Mouse (Mus musculus): Measurements from ENCODE around the gene Cped1. TPM values are rescaled to one million over a fixed set of nuclear protein-coding genes. Genes with fewer than 3 reads are reported as not detected.

Cped1 gene
- polyA plus RNA-seq, 2 experiments = 1.8 to 2.5 TPM

- no peaks in the 10 kb centered on the region for H3K36me3 ChIP-seq (replicated peaks; ENCODE audit: control insufficient read depth, insufficient read depth, low read depth)
- no peak for ATAC-seq (ENCODE audit: insufficient read depth)
- TF ChIP-seq CTCF (IDR thresholded peaks at IDR 0.05; ENCODE audit: low read depth) (no peak), EP300 (IDR thresholded peaks at IDR 0.05; ENCODE audit: low read depth) (no peak)
- no peaks in the 10 kb centered on the region for H3K9me3 ChIP-seq (ENCODE audit: control insufficient read depth, low read length)
- DNase-seq (ENCODE audit: low read depth in 3 of 3, low spot score in 3 of 3) = no peak
- no peaks in the 10 kb centered on the region for H3K4me1 ChIP-seq (replicated peaks; ENCODE audit: control insufficient read depth in 2 of 2, insufficient read depth in 2 of 2, low read length in 1 of 2)
- H3K9ac ChIP-seq (replicated peaks) = no peak overlapping the region
- H3K27ac ChIP-seq = no peak overlapping the region
- no peaks in the 10 kb centered on the region for H3K27me3 ChIP-seq (ENCODE audit: control insufficient read depth, insufficient read depth, low read length)
- H3K4me2 ChIP-seq (ENCODE audit: low read depth) = no peak overlapping the region
- no peak overlapping the region for H3K4me3 ChIP-seq (ENCODE audit: insufficient read depth in 1 of 2, low read depth in 2 of 2, low read length in 2 of 2)
- 73% methylated on average over 8 of the region's 8 CpGs for WGBS (ENCODE audit: insufficient replicate concordance)
Measured at GRCm38 (mm10) chr6:22221134-22221533, 235.4 kb downstream of the Cped1 start.

- WGBS (ENCODE audit: insufficient replicate concordance) = 35% methylated on average over 4 of the region's 4 CpGs
- H3K27ac ChIP-seq = no peak overlapping the region
- no peak for DNase-seq (ENCODE audit: low read depth in 3 of 3, low spot score in 3 of 3)
- H3K36me3 ChIP-seq (replicated peaks; ENCODE audit: control insufficient read depth, insufficient read depth, low read depth) = no peaks in the 10 kb centered on the region
- H3K9ac ChIP-seq (replicated peaks) = no peak overlapping the region
- no peak for ATAC-seq (ENCODE audit: insufficient read depth)
- no peak for TF ChIP-seq EP300 (IDR thresholded peaks at IDR 0.05; ENCODE audit: low read depth)
- TF ChIP-seq CTCF (IDR thresholded peaks at IDR 0.05; ENCODE audit: low read depth) = no peak
- H3K4me3 ChIP-seq (ENCODE audit: insufficient read depth in 1 of 2, low read depth in 2 of 2, low read length in 2 of 2) = no peak overlapping the region
- H3K4me2 ChIP-seq (ENCODE audit: low read depth) = no peak overlapping the region
- no peaks in the 10 kb centered on the region for H3K9me3 ChIP-seq (ENCODE audit: control insufficient read depth, low read length)
- no peaks in the 10 kb centered on the region for H3K27me3 ChIP-seq (ENCODE audit: control insufficient read depth, insufficient read depth, low read length)
- no peaks in the 10 kb centered on the region for H3K4me1 ChIP-seq (replicated peaks; ENCODE audit: control insufficient read depth in 2 of 2, insufficient read depth in 2 of 2, low read length in 1 of 2)
Measured at GRCm38 (mm10) chr6:22222087-22222486, 236.4 kb downstream of the Cped1 start.

- no peaks in the 10 kb centered on the region for H3K36me3 ChIP-seq (replicated peaks; ENCODE audit: control insufficient read depth, insufficient read depth, low read depth)
- H3K4me3 ChIP-seq (ENCODE audit: insufficient read depth in 1 of 2, low read depth in 2 of 2, low read length in 2 of 2) = no peak overlapping the region
- no peaks in the 10 kb centered on the region for H3K27me3 ChIP-seq (ENCODE audit: control insufficient read depth, insufficient read depth, low read length)
- no peaks in the 10 kb centered on the region for H3K4me1 ChIP-seq (replicated peaks; ENCODE audit: control insufficient read depth in 2 of 2, insufficient read depth in 2 of 2, low read length in 1 of 2)
- WGBS (ENCODE audit: insufficient replicate concordance) = 75% methylated on average over 8 of the region's 8 CpGs
- no peak overlapping the region for H3K27ac ChIP-seq
- H3K9ac ChIP-seq (replicated peaks) = no peak overlapping the region
- H3K9me3 ChIP-seq (ENCODE audit: control insufficient read depth, low read length) = no peaks in the 10 kb centered on the region
- no peak for ATAC-seq (ENCODE audit: insufficient read depth)
- DNase-seq (ENCODE audit: low read depth in 3 of 3, low spot score in 3 of 3) = no peak
- H3K4me2 ChIP-seq (ENCODE audit: low read depth) = no peak overlapping the region
- no peak for TF ChIP-seq EP300 (IDR thresholded peaks at IDR 0.05; ENCODE audit: low read depth)
- no peak for TF ChIP-seq CTCF (IDR thresholded peaks at IDR 0.05; ENCODE audit: low read depth)
Measured at GRCm38 (mm10) chr6:22222947-22223346, 237.2 kb downstream of the Cped1 start.

DNA sequence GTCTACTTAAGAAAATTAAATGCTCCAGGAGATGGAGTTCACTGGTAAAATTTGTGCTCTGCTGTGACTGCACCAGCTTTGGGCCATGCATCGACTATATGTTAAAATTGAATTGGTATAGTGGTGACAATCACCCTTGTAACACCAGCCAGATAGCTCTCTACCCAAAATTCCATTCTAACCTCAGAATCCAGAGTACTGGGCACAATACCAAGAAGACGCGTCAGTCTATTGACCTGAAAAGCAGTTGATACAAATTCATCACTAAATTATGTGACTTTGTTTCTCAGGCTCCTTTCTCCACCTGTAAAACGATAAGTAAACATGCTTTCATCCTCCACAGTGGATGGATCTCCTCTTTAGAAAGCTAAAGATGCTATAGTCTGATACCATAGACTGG, 238.6 kb downstream of the Cped1 start:
- 62% methylated on average over 4 of the region's 4 CpGs for WGBS (ENCODE audit: insufficient replicate concordance)
- H3K9me3 ChIP-seq (ENCODE audit: control insufficient read depth, low read length) = no peaks in the 10 kb centered on the region
- ATAC-seq (ENCODE audit: insufficient read depth) (no peak), DNase-seq (ENCODE audit: low read depth in 3 of 3, low spot score in 3 of 3) (no peak)
- H3K4me1 ChIP-seq (replicated peaks; ENCODE audit: control insufficient read depth in 2 of 2, insufficient read depth in 2 of 2, low read length in 1 of 2) = no peaks in the 10 kb centered on the region
- H3K4me2 ChIP-seq (ENCODE audit: low read depth) = no peak overlapping the region
- no peaks in the 10 kb centered on the region for H3K27me3 ChIP-seq (ENCODE audit: control insufficient read depth, insufficient read depth, low read length)
- H3K9ac ChIP-seq (replicated peaks) = no peak overlapping the region
- no peaks in the 10 kb centered on the region for H3K36me3 ChIP-seq (replicated peaks; ENCODE audit: control insufficient read depth, insufficient read depth, low read depth)
- no peak for TF ChIP-seq EP300 (IDR thresholded peaks at IDR 0.05; ENCODE audit: low read depth)
- no peak for TF ChIP-seq CTCF (IDR thresholded peaks at IDR 0.05; ENCODE audit: low read depth)
- no peak overlapping the region for H3K4me3 ChIP-seq (ENCODE audit: insufficient read depth in 1 of 2, low read depth in 2 of 2, low read length in 2 of 2)
- H3K27ac ChIP-seq = no peak overlapping the region

DNA sequence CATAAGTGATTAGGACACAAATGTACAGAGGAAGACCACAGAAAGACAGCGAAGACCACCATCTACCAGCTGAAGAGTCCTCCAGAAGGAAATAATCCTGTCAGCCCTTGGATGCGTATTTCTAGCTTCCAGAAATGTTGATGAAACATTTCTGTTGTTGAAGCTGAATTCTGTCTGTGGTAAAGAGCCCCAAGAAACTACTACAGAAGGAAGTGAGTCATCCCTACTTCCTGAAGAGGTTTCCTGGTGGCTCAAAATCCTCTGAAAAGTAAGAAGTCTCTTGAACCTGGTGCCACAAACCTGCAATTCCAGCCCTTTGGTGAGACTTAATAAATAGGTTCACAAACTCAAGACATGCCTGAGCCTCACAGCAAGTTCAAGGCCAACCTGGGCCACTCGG, 245.5 kb downstream of the Cped1 start:
- Histone ChIP-seq H3K36me3 (replicated peaks; ENCODE audit: control insufficient read depth, insufficient read depth, low read depth) (no peaks in the 10 kb centered on the region), H3K9ac (replicated peaks) (no peak overlapping the region), H3K4me3 (ENCODE audit: insufficient read depth in 1 of 2, low read depth in 2 of 2, low read length in 2 of 2) (no peak overlapping the region), H3K9me3 (ENCODE audit: control insufficient read depth, low read length) (no peaks in the 10 kb centered on the region), H3K4me2 (ENCODE audit: low read depth) (no peak overlapping the region), H3K4me1 (replicated peaks; ENCODE audit: control insufficient read depth in 2 of 2, insufficient read depth in 2 of 2, low read length in 1 of 2) (no peaks in the 10 kb centered on the region), H3K27ac (no peak overlapping the region), H3K27me3 (ENCODE audit: control insufficient read depth, insufficient read depth, low read length) (no peaks in the 10 kb centered on the region)
- DNase-seq (ENCODE audit: low read depth in 3 of 3, low spot score in 3 of 3) = no peak
- ATAC-seq (ENCODE audit: insufficient read depth) = no peak
- TF ChIP-seq EP300 (IDR thresholded peaks at IDR 0.05; ENCODE audit: low read depth) = no peak
- TF ChIP-seq CTCF (IDR thresholded peaks at IDR 0.05; ENCODE audit: low read depth) = no peak
- 41% methylated on average over 3 of the region's 3 CpGs for WGBS (ENCODE audit: insufficient replicate concordance)
